Mouse (Mus musculus) spleen, postnatal 14 days (tissue): ENCODE data around the gene Pidd1.
A peak's percentile ranks its signal among the peaks of the same experiment; 100 is the strongest.
"Not testable (repeated sequence)": the region's sequence is repeated elsewhere in the genome, so short reads cannot be mapped to it uniquely, and the experiment has no call there.

Experiments
- DNase-seq, 2 experiments: peaks; one replicate each; pipeline ENCODE4 v3.0.0; 2021 to 2022; ENCODE audit warnings: low spot score in 2 of 2

The Pidd1 gene

GRCm38 (mm10) chr7:141458661-141459060 is 14.8 kb upstream of the Pidd1 start:
- no peak for DNase-seq

- peak; percentile 41 to 62 for DNase-seq
Observed at GRCm38 (mm10) chr7:141457986-141458660, 14.3 kb upstream of the Pidd1 start.

GRCm38 (mm10) chr7:141457236-141457635 is 13.4 kb upstream of the Pidd1 start:
- DNase-seq = no peak

- no peak for DNase-seq
Observed at GRCm38 (mm10) chr7:141456739-141457138, 12.9 kb upstream of the Pidd1 start.

GRCm38 (mm10) chr7:141455610-141456314 is 11.9 kb upstream of the Pidd1 start:
- peak; percentile 15 to 53 for DNase-seq

- peak; percentile 92 to 94 for DNase-seq
Observed at GRCm38 (mm10) chr7:141454967-141455551, 11.2 kb upstream of the Pidd1 start, which contains the start of gene Pnpla2. Gene Pnpla2 (plus strand): TSS chr7:141455198.

- no peak for DNase-seq
Observed at GRCm38 (mm10) chr7:141453636-141454035, 9.8 kb upstream of the Pidd1 start.

- no peak for DNase-seq
Observed at GRCm38 (mm10) chr7:141451928-141452327, 8.1 kb upstream of the Pidd1 start.

- peak; percentile 85 to 90 for DNase-seq
Observed at GRCm38 (mm10) chr7:141447110-141447991, 3.5 kb upstream of the Pidd1 start, which contains the start of gene Rplp2. Gene Rplp2 (plus strand): TSS chr7:141447370.

- not testable (repeated sequence) for DNase-seq
Observed at GRCm38 (mm10) chr7:141446374-141446773, 2.5 kb upstream of the Pidd1 start.

- no peak for DNase-seq
Observed at GRCm38 (mm10) chr7:141443081-141443821, 574 bp downstream of the Pidd1 start.

- no peak for DNase-seq
Observed at GRCm38 (mm10) chr7:141442199-141442598, 1.6 kb downstream of the Pidd1 start.

GRCm38 (mm10) chr7:141441460-141441859 is 2.4 kb downstream of the Pidd1 start:
- no peak for DNase-seq

- peak in 1 of 2 experiments; percentile 50 for DNase-seq
Observed at GRCm38 (mm10) chr7:141440613-141441012, 3.2 kb downstream of the Pidd1 start.

- no peak for DNase-seq
Observed at GRCm38 (mm10) chr7:141439811-141440210, 4.0 kb downstream of the Pidd1 start.

- no peak for DNase-seq
Observed at GRCm38 (mm10) chr7:141439140-141439679, 4.6 kb downstream of the Pidd1 start.

- no peak for DNase-seq
Observed at GRCm38 (mm10) chr7:141438201-141438968, 5.4 kb downstream of the Pidd1 start.

GRCm38 (mm10) chr7:141437178-141438120 is 6.4 kb downstream of the Pidd1 start, which contains the start of gene Slc25a22:
Gene Slc25a22 (minus strand): TSS chr7:141437892.
- peak; percentile 67 to 80 for DNase-seq

GRCm38 (mm10) chr7:141436523-141436892 is 7.3 kb downstream of the Pidd1 start:
- no peak for DNase-seq
